12 mouse cellular contexts compared by ENCODE assay signal in genomic region chr2:143207191-143207590, GRCm38 (mm10).
A peak's percentile ranks its signal among the peaks of the same experiment; 100 is the strongest.
DNase-seq lines count a peak whose midpoint lies in the region; ATAC-seq lines count a peak whose summit lies in the region.
"Had no signal": no experiment of that assay in that cellular context is flagged by ENCODE, and none has a peak within 500 bp of the region (broad histone marks: within the 10 kb centered on the region; RNA-seq: fewer than 3 reads in every experiment).

No protein-coding gene starts in this region.

- no peaks in the 10 kb centered on the region for H3K27me3 ChIP-seq in forebrain, embryonic 10.5 days (ENCODE audit: poor library complexity, severe bottlenecking)
- no peaks in the 10 kb centered on the region for H3K27me3 ChIP-seq in forebrain, embryonic 13.5 days
- no peaks in the 10 kb centered on the region for H3K27me3 ChIP-seq in midbrain, embryonic 10.5 days (ENCODE audit: low read depth, poor library complexity, severe bottlenecking)
- H3K27me3 ChIP-seq in midbrain, embryonic 13.5 days, result no peaks in the 10 kb centered on the region
- H3K27me3 ChIP-seq: hindbrain, embryonic 15.5 days; neural tube, embryonic 12.5 days had no signal

- no peak overlapping the region for H3K4me2 ChIP-seq in forebrain, embryonic 13.5 days
- H3K4me2 ChIP-seq in midbrain, embryonic 13.5 days (replicated peaks), result no peak overlapping the region
- H3K4me2 ChIP-seq: hindbrain, embryonic 15.5 days; neural tube, embryonic 12.5 days had no signal

- H3K9me3 ChIP-seq in forebrain, embryonic 10.5 days, result no peaks in the 10 kb centered on the region
- no peaks in the 10 kb centered on the region for H3K9me3 ChIP-seq in forebrain, embryonic 13.5 days (replicated peaks)
- no peaks in the 10 kb centered on the region for H3K9me3 ChIP-seq in midbrain, embryonic 10.5 days (replicated peaks)
- no peaks in the 10 kb centered on the region for H3K9me3 ChIP-seq in midbrain, embryonic 13.5 days
- H3K9me3 ChIP-seq: hindbrain, embryonic 15.5 days; neural tube, embryonic 12.5 days had no signal

- 44% methylated on average over 5 of the region's 5 CpGs for WGBS in forebrain, embryonic 10.5 days
- 42% methylated on average over 5 of the region's 5 CpGs for WGBS in forebrain, embryonic 13.5 days
- WGBS in midbrain, embryonic 10.5 days, result 37% methylated on average over 5 of the region's 5 CpGs
- WGBS in midbrain, embryonic 13.5 days, result 42% methylated on average over 5 of the region's 5 CpGs

- intact Hi-C loops in left cerebral cortex, postnatal 14 days (cut with DNase I), result no loop called here

- peak; percentile 30 for DNase-seq in forebrain, embryonic 10.5 days (ENCODE audit: extremely low spot score, low spot score)
- peak; percentile 25 for DNase-seq in midbrain, embryonic 10.5 days (ENCODE audit: low spot score)
- DNase-seq in embryo, embryonic 10 days (ENCODE audit: low spot score), result peak; percentile 85
- DNase-seq in retina, embryonic 14.5 days (ENCODE audit: low spot score), result peak; percentile 65
- no peak for DNase-seq in left cerebral cortex, postnatal 14 days (ENCODE audit: low spot score in 2 of 2)
- no peak for DNase-seq in thymus, postnatal 10 days (ENCODE audit: low spot score in 2 of 2)
- DNase-seq: B cell, adult 2 months had no signal

- no peak overlapping the region for H3K27ac ChIP-seq in forebrain, embryonic 10.5 days
- no peak overlapping the region for H3K27ac ChIP-seq in forebrain, embryonic 13.5 days
- no peak overlapping the region for H3K27ac ChIP-seq in midbrain, embryonic 10.5 days (replicated peaks)
- no peak overlapping the region for H3K27ac ChIP-seq in midbrain, embryonic 13.5 days
- H3K27ac ChIP-seq: hindbrain, embryonic 15.5 days; neural tube, embryonic 12.5 days had no signal

- no peaks in the 10 kb centered on the region for H3K36me3 ChIP-seq in forebrain, embryonic 10.5 days (replicated peaks)
- no peaks in the 10 kb centered on the region for H3K36me3 ChIP-seq in forebrain, embryonic 13.5 days (ENCODE audit: poor library complexity, severe bottlenecking)
- no peaks in the 10 kb centered on the region for H3K36me3 ChIP-seq in midbrain, embryonic 10.5 days
- no peaks in the 10 kb centered on the region for H3K36me3 ChIP-seq in midbrain, embryonic 13.5 days
- H3K36me3 ChIP-seq: hindbrain, embryonic 15.5 days; neural tube, embryonic 12.5 days had no signal

- no peak overlapping the region for H3K4me3 ChIP-seq in forebrain, embryonic 10.5 days
- no peak overlapping the region for H3K4me3 ChIP-seq in forebrain, embryonic 13.5 days
- H3K4me3 ChIP-seq in midbrain, embryonic 10.5 days, result no peak overlapping the region
- H3K4me3 ChIP-seq in midbrain, embryonic 13.5 days (replicated peaks), result no peak overlapping the region
- H3K4me3 ChIP-seq: hindbrain, embryonic 15.5 days; neural tube, embryonic 12.5 days had no signal

- ATAC-seq in forebrain, embryonic 13.5 days, result no peak
- ATAC-seq in midbrain, embryonic 13.5 days, result no peak
- ATAC-seq: forebrain, embryonic 16.5 days had no signal

- no peaks in the 10 kb centered on the region for H3K4me1 ChIP-seq in forebrain, embryonic 10.5 days
- H3K4me1 ChIP-seq in forebrain, embryonic 13.5 days, result no peaks in the 10 kb centered on the region
- no peaks in the 10 kb centered on the region for H3K4me1 ChIP-seq in midbrain, embryonic 10.5 days
- no peaks in the 10 kb centered on the region for H3K4me1 ChIP-seq in midbrain, embryonic 13.5 days (replicated peaks)
- H3K4me1 ChIP-seq: hindbrain, embryonic 15.5 days; neural tube, embryonic 12.5 days had no signal

- H3K9ac ChIP-seq in forebrain, embryonic 13.5 days, result no peak overlapping the region
- no peak overlapping the region for H3K9ac ChIP-seq in midbrain, embryonic 13.5 days (replicated peaks)
- H3K9ac ChIP-seq: hindbrain, embryonic 15.5 days; neural tube, embryonic 12.5 days had no signal

Comparison
In these comparisons a context has a peak if more than half of its experiments do, and no peak if none do; other contexts are left out.
1. DNase-seq: peak in forebrain, embryonic 10.5 days (single experiment), midbrain, embryonic 10.5 days (single experiment), embryo, embryonic 10 days (single experiment) and retina, embryonic 14.5 days (single experiment); none in left cerebral cortex, postnatal 14 days (0 of 2) and thymus, postnatal 10 days (0 of 2).